In genomic region chr4:151114574-151114973, GRCm38 (mm10) we compare ENCODE assay signal across 16 mouse cellular contexts.
"Had no signal": no experiment of that assay in that cellular context is flagged by ENCODE, and none has a peak within 500 bp of the region (broad histone marks: within the 10 kb centered on the region; RNA-seq: fewer than 3 reads in every experiment).

No protein-coding gene starts in this region.

- DNase-seq: left cerebral cortex, postnatal 4 days; liver; liver, embryonic 13.5 days; liver, postnatal 0 days; lung, adult 18-20 months; lung, adult 2 months; lung, embryonic 14.5 days; lung, postnatal 10 days; lung, postnatal 14 days; lung, postnatal 36 days; lung, postnatal 4 days; midbrain, embryonic 14.5 days had no signal

- ATAC-seq: liver, embryonic 12.5 days; liver, postnatal 0 days; lung, postnatal 0 days; midbrain, embryonic 15.5 days; midbrain, embryonic 16.5 days had no signal
